Comparison of ENCODE assay signal across 8 mouse cellular contexts in genomic region chr5:120088561-120088960, GRCm38 (mm10). TPM values are rescaled to one million over a fixed set of nuclear protein-coding genes. Genes with fewer than 3 reads are reported as not detected.
DNase-seq lines count a peak whose midpoint lies in the region; ATAC-seq and TF ChIP-seq lines count a peak whose summit lies in the region.

No protein-coding gene starts in this region.

- H3K36me3 ChIP-seq in heart, embryonic 12.5 days: no peaks in the 10 kb centered on the region
- no peaks in the 10 kb centered on the region for H3K36me3 ChIP-seq in midbrain, embryonic 14.5 days (ENCODE audit: control insufficient read depth, insufficient read depth, low read length)
- no peaks in the 10 kb centered on the region for H3K36me3 ChIP-seq in spleen, adult 2 months (ENCODE audit: control insufficient read depth, insufficient read depth, low read length)

- 2% methylated on average over 16 of the region's 16 CpGs for WGBS in heart, embryonic 12.5 days
- 2% methylated on average over 16 of the region's 16 CpGs for WGBS in midbrain, embryonic 14.5 days
- 3% methylated on average over 16 of the region's 16 CpGs for WGBS in spleen, adult 2 months

- TF ChIP-seq CTCF in spleen, adult 2 months (IDR thresholded peaks at IDR 0.05; ENCODE audit: extremely low read depth, insufficient read depth, insufficient read length, insufficient replicate concordance): peak; percentile 93

- H3K9me3 ChIP-seq in heart, embryonic 12.5 days (replicated peaks): no peaks in the 10 kb centered on the region
- H3K9me3 ChIP-seq in midbrain, embryonic 14.5 days (ENCODE audit: control insufficient read depth, low read length): no peaks in the 10 kb centered on the region

- H3K9ac ChIP-seq in heart, embryonic 12.5 days: no peak overlapping the region
- H3K9ac ChIP-seq in midbrain, embryonic 14.5 days (replicated peaks; ENCODE audit: low read length): no peak overlapping the region

- no peak; the same call in 1 of the 2 replicates for ATAC-seq in heart, embryonic 12.5 days (ENCODE audit: insufficient number of reproducible peaks, low FRiP score)
- no peak for ATAC-seq in midbrain, embryonic 14.5 days (ENCODE audit: low FRiP score, low TSS enrichment)

- H3K4me3 ChIP-seq in heart, embryonic 12.5 days: no peak overlapping the region
- H3K4me3 ChIP-seq in midbrain, embryonic 14.5 days (replicated peaks; ENCODE audit: low read depth, low read length): no peak overlapping the region
- H3K4me3 ChIP-seq in spleen, adult 2 months (ENCODE audit: extremely low read depth, insufficient read depth, insufficient read length): no peak overlapping the region

- H3K27me3 ChIP-seq in heart, embryonic 12.5 days (replicated peaks): peaks cover 41% of the 10 kb centered on the region
- H3K27me3 ChIP-seq in midbrain, embryonic 14.5 days (ENCODE audit: control insufficient read depth, insufficient read depth, low read length): 0 out of 2 replicates have a peak, but pooled peaks cover 4% of the 10 kb centered on the region
- no peaks in the 10 kb centered on the region for H3K27me3 ChIP-seq in spleen, adult 2 months (ENCODE audit: control insufficient read depth, insufficient read depth, low read length)

- no peak for TF ChIP-seq POLR2A in spleen, adult 2 months (IDR thresholded peaks at IDR 0.05; ENCODE audit: low read depth, low read length)

- no peak overlapping the region for H3K4me2 ChIP-seq in heart, embryonic 12.5 days
- no peak overlapping the region for H3K4me2 ChIP-seq in midbrain, embryonic 14.5 days (ENCODE audit: low read length)

- peak; percentile 96 for DNase-seq in heart, adult 11 months
- DNase-seq in cerebellum, postnatal 10 days: peak; percentile 96 to 98
- peak; percentile 81 to 93 for DNase-seq in frontal cortex, postnatal 25 days (ENCODE audit: low spot score in 2 of 2)
- DNase-seq in induced T-regulatory cell, adult 2 months (ENCODE audit: low read depth): peak; percentile 93
- peak; percentile 83 to 93 for DNase-seq in left cerebral cortex, postnatal 14 days (ENCODE audit: low spot score in 2 of 2)
- DNase-seq in midbrain, embryonic 14.5 days: peak; percentile 98
- peak; percentile 65 to 77 for DNase-seq in spleen, adult 2 months (ENCODE audit: low read depth in 1 of 2, low spot score in 2 of 2)

- intact Hi-C loops in left cerebral cortex, postnatal 14 days (cut with DNase I): loop anchor here (1.0 to 10.0 kb wide), 3 partner anchors 234 to 346 kb away; no protein-coding TSS in a partner anchor

- peaks cover 17% of the 10 kb centered on the region for H3K4me1 ChIP-seq in heart, embryonic 12.5 days (replicated peaks)
- H3K4me1 ChIP-seq in midbrain, embryonic 14.5 days (ENCODE audit: control insufficient read depth, insufficient read depth, low read length): no peaks in the 10 kb centered on the region
- no peaks in the 10 kb centered on the region; the same call in 1 of the 2 replicates for H3K4me1 ChIP-seq in spleen, adult 2 months (ENCODE audit: control insufficient read depth, insufficient read depth, insufficient read length)

- no peak overlapping the region for H3K27ac ChIP-seq in heart, embryonic 12.5 days (ENCODE audit: poor library complexity, severe bottlenecking)
- no peak overlapping the region for H3K27ac ChIP-seq in midbrain, embryonic 14.5 days (replicated peaks; ENCODE audit: low read depth, low read length)
- H3K27ac ChIP-seq in spleen, adult 2 months (ENCODE audit: insufficient read depth, low read length): no peak overlapping the region

RNA-seq across cellular contexts. Expression of gene Rbm19, which starts 27.7 kb away (rescaled TPM):
- 21.9 and 22.8 TPM in 2 replicates for polyA plus RNA-seq in heart, embryonic 12.5 days (2016; fragmentation: Nextera tagmentation; extraction: Ambion mirVana)
- total RNA-seq in left cerebral cortex, postnatal 14 days (2021): 10 to 100 TPM; 21.4 TPM
- polyA plus RNA-seq in midbrain, embryonic 14.5 days (2014; fragmentation: Nextera tagmentation; extraction: Ambion mirVana): 16.0 and 16.2 TPM in 2 replicates
- polyA plus RNA-seq in spleen, adult 2 months (2012; rRNA removed): 13.3 and 14.7 TPM in 2 replicates
